Mouse (Mus musculus) MEL (cell line): ENCODE results near the gene Gpr63. TPM values are rescaled to one million over a fixed set of nuclear protein-coding genes. Genes with fewer than 3 reads are reported as not detected.

ENCODE experiments used
- DNase-seq: peaks from one replicate; pipeline ENCODE4 v3.0.0; 2011; ENCODE audit warnings: low read depth, low spot score
- H3K27ac ChIP-seq: 2 replicates; pipeline ENCODE4 v1.5.1; 2012; ENCODE audit warnings: low read depth, mild to moderate bottlenecking, control low read depth, low read length, moderate library complexity; ENCODE audit not compliant: control insufficient read depth
- H3K27me3 ChIP-seq, 2 experiments: fragments of 150-350 bp in 1 of 2; sonication (generic) in 1 of 2; 2 replicates each; pipeline ENCODE4 v1.6.1; 2012; ENCODE audit warnings: low read length in 2 of 2, mild to moderate bottlenecking in 2 of 2, improper control_type of control experiment in 1 of 2, moderate library complexity in 1 of 2; ENCODE audit not compliant: insufficient read depth in 2 of 2, control insufficient read depth in 1 of 2
- H3K36me3 ChIP-seq, 2 experiments: 2 replicates each; pipeline ENCODE4 v1.6.1; 2012 to 2014; ENCODE audit warnings: low read length in 2 of 2, improper control_type of control experiment in 1 of 2, inconsistent platforms in 1 of 2, mild to moderate bottlenecking in 1 of 2; ENCODE audit not compliant: insufficient read depth in 2 of 2, control insufficient read depth in 1 of 2
- H3K4me1 ChIP-seq, 2 experiments: fragments of 150-350 bp in 1 of 2; sonication (generic) in 1 of 2; 2 replicates each; pipeline ENCODE4 v1.6.1; 2012; ENCODE audit warnings: low read length in 2 of 2, improper control_type of control experiment in 1 of 2, mild to moderate bottlenecking in 1 of 2; ENCODE audit not compliant: insufficient read depth in 2 of 2, control insufficient read depth in 1 of 2
- H3K4me3 ChIP-seq, 2 experiments: fragments of 150-350 bp in 1 of 2; sonication (generic) in 1 of 2; 2 replicates each; pipeline ENCODE4 v1.5.1; 2012; ENCODE audit warnings: low read depth in 2 of 2, low read length in 2 of 2, mild to moderate bottlenecking in 2 of 2, moderate library complexity in 2 of 2, control low read depth in 1 of 2, improper control_type of control experiment in 1 of 2; ENCODE audit not compliant: control insufficient read depth in 1 of 2, insufficient read depth in 1 of 2
- H3K79me2 ChIP-seq: 2 replicates; pipeline ENCODE4 v1.6.1; 2012; ENCODE audit warnings: mild to moderate bottlenecking, low read length, moderate library complexity; ENCODE audit not compliant: control insufficient read depth, poor library complexity, insufficient read depth
- H3K9ac ChIP-seq: 2 replicates; pipeline ENCODE4 v1.6.1; 2012; ENCODE audit warnings: low read depth, mild to moderate bottlenecking, control low read depth, low read length, moderate library complexity; ENCODE audit not compliant: control insufficient read depth, poor library complexity, severe bottlenecking
- H3K9me3 ChIP-seq: fragments of 150-350 bp; sonication (generic); replicated peaks from 2 replicates; pipeline ENCODE4 v1.6.1; 2012; ENCODE audit warnings: mild to moderate bottlenecking, low read length, improper control_type of control experiment, moderate library complexity; ENCODE audit not compliant: insufficient read depth
- CHD2 ChIP-seq: IDR thresholded peaks from 2 replicates; pipeline ENCODE4 v1.6.1; 2011; ENCODE audit warnings: low read length, improper control_type of control experiment
- E2F4 ChIP-seq: IDR thresholded peaks from 2 replicates; pipeline ENCODE4 v1.6.1; 2011; ENCODE audit warnings: low read depth, low read length, improper control_type of control experiment, borderline replicate concordance
- ELF1 ChIP-seq: IDR thresholded peaks from 2 replicates; pipeline ENCODE4 v1.6.1; 2014; ENCODE audit warnings: low read depth, mild to moderate bottlenecking, inconsistent platforms, low read length, improper control_type of control experiment, moderate library complexity
- ETS1 ChIP-seq: IDR thresholded peaks from 2 replicates; pipeline ENCODE4 v1.6.1; 2012; ENCODE audit warnings: low read depth, mild to moderate bottlenecking, inconsistent platforms, low read length, improper control_type of control experiment, moderate library complexity
- KAT2A ChIP-seq: conservative IDR thresholded peaks from 2 replicates; pipeline ENCODE4 v1.6.1; 2012; ENCODE audit warnings: low read depth, low read length, improper control_type of control experiment, inconsistent platforms
- MAFK ChIP-seq: IDR thresholded peaks from 2 replicates; pipeline ENCODE4 v1.6.1; 2011; ENCODE audit warnings: low read depth, mild to moderate bottlenecking, low read length, improper control_type of control experiment, borderline replicate concordance
- MAX ChIP-seq: IDR thresholded peaks from 2 replicates; pipeline ENCODE4 v1.6.1; 2011; ENCODE audit warnings: low read length, improper control_type of control experiment
- MXI1 ChIP-seq: IDR thresholded peaks from 2 replicates; pipeline ENCODE4 v1.6.1; 2011; ENCODE audit warnings: mild to moderate bottlenecking, low read depth, low read length, improper control_type of control experiment
- NELFE ChIP-seq: IDR thresholded peaks from 2 replicates; pipeline ENCODE4 v1.6.1; 2011; ENCODE audit warnings: low read depth, low read length, improper control_type of control experiment
- RCOR1 ChIP-seq: IDR thresholded peaks from 2 replicates; pipeline ENCODE4 v1.6.1; 2012; ENCODE audit warnings: low read depth, mild to moderate bottlenecking, inconsistent platforms, low read length, improper control_type of control experiment
- TAL1 ChIP-seq: IDR thresholded peaks from 2 replicates; pipeline ENCODE4 v1.6.1; 2012; ENCODE audit warnings: mild to moderate bottlenecking, inconsistent platforms, low read length, moderate library complexity, mixed read lengths
- TBP ChIP-seq: IDR thresholded peaks from 2 replicates; pipeline ENCODE4 v1.8.0; 2011; ENCODE audit warnings: low read depth, low read length, improper control_type of control experiment
- TCF12 ChIP-seq: IDR thresholded peaks from 2 replicates; pipeline ENCODE4 v1.6.1; 2014; ENCODE audit warnings: low read depth, mild to moderate bottlenecking, inconsistent platforms, low read length, improper control_type of control experiment, moderate library complexity
- ZNF384 ChIP-seq: IDR thresholded peaks from 2 replicates; pipeline ENCODE4 v1.6.1; 2012; ENCODE audit warnings: low read depth, mild to moderate bottlenecking, inconsistent platforms, low read length, improper control_type of control experiment
- polyA plus RNA-seq, 2 experiments: library from polyadenylated mRNA; stranded (reverse) in 1 of 2; unstranded in 1 of 2; fragments of >175 nt in 1 of 2; fragments of >200 nt in 1 of 2; gene quantifications; 2 replicates each; pipeline versions ENCODE4 v1.2.1 to v1.2.4; 2012; ENCODE audit warnings: low replicate concordance in 2 of 2, low read depth in 1 of 2; ENCODE audit not compliant: insufficient read length in 2 of 2, insufficient read depth in 1 of 2, missing spikeins in 1 of 2
- total RNA-seq: library from RNA; depleted of rRNA; stranded (reverse); fragments of 300-350 nt; gene quantifications from 2 replicates; pipeline ENCODE4 v1.2.3, GENCODE M21; 2012; rRNA removed

Gpr63 gene
- not detected in 2 replicates for total RNA-seq
- polyA plus RNA-seq = not detected

DNA sequence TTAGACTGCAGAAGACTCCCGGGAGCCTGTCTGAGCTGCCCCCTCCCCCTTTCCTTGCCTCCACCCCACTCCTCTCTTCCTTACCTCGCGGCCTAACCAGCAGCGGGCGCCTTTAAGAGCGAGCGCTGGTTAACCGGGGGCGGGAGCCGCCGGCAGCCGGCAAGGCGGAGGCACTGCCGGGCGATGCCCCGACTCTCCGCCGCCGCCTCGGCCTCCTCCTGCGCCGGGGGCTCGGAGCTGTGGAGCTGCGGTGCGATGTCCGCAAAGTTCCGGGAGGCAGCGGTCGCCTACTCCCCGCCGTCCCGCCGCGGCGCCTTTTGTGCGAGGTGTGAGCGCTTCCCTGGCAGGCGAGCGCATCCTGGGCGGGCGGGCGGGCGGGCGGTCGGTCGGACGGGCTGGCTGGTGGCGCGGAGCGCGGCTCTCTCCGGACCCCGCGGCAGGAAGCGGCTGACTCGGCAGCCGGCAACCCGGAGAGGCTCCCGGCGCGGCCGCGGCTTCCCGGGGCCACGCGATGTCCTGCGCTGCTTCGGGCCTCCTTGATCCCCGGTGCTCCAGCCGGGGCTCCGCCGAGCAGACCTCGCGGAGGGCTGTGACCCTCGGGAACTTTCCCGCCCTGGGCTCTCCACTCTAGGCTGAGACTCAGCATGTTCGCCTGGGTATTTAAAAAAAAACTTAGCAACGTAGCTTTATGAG is at the start of gene Gpr63:
TSS of gene Gpr63 (plus strand) at position 109 of the 693 bp plus-strand sequence.
- TF ChIP-seq KAT2A = no peak
- no peak for TF ChIP-seq ETS1
- TF ChIP-seq ELF1 = no peak
- TF ChIP-seq ZNF384 = no peak
- TF ChIP-seq E2F4 = no peak
- no peak for TF ChIP-seq MAFK
- no peak for TF ChIP-seq MXI1
- no peak for TF ChIP-seq CHD2
- no peak for TF ChIP-seq TAL1
- no peak for TF ChIP-seq TCF12
- TF ChIP-seq RCOR1 = no peak
- TF ChIP-seq NELFE = no peak
- no peak for DNase-seq
- H3K27ac ChIP-seq = no peak within 1 kb of the TSS
- no peaks in the 10 kb centered on the region; a peak in 1 of 4 replicates for H3K27me3 ChIP-seq
- H3K9me3 ChIP-seq = no peaks in the 10 kb centered on the region
- no peak within 1 kb of the TSS for H3K4me3 ChIP-seq
- H3K4me1 ChIP-seq = no peaks in the 10 kb centered on the region
- H3K9ac ChIP-seq = no peak within 1 kb of the TSS
- H3K36me3 ChIP-seq = no peaks in the 10 kb centered on the region
- no peaks in the 10 kb centered on the region for H3K79me2 ChIP-seq

DNA sequence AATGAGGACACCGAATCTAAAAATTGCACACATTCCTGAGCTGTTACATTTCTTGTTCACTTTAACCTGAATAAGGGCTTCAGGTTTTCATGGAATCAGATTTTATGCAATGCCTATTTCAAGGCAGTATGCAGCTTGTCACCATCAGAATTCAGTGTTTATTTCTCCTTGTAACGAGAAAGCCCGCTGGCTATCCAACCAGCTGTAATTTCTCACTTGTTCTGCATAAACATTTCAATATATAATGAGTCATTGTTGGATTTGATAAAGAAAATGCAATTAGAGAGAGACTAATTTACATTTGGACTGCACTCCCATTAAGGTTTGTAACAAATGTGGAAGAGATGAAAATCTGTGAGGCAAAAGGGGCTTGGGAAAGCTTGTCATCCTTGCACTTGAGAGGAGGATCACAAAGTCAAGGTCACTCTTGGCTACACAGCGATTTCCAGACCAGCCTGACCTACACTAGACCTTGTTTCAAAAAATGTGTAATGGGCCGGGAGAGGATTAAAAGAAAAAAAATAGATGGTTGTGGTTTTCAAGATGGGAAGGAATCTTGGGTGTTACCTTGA is 46.1 kb upstream of the Gpr63 start:
- H3K9ac ChIP-seq = no peak overlapping the region
- H3K79me2 ChIP-seq = no peaks in the 10 kb centered on the region
- no peak overlapping the region for H3K27ac ChIP-seq
- no peaks in the 10 kb centered on the region for H3K36me3 ChIP-seq
- DNase-seq = no peak
- H3K27me3 ChIP-seq = no peaks in the 10 kb centered on the region; a peak in 2 of 4 replicates
- TF ChIP-seq MXI1 (no peak), MAX (no peak)
- H3K4me3 ChIP-seq = no peak overlapping the region
- no peaks in the 10 kb centered on the region for H3K9me3 ChIP-seq
- no peaks in the 10 kb centered on the region for H3K4me1 ChIP-seq

DNA sequence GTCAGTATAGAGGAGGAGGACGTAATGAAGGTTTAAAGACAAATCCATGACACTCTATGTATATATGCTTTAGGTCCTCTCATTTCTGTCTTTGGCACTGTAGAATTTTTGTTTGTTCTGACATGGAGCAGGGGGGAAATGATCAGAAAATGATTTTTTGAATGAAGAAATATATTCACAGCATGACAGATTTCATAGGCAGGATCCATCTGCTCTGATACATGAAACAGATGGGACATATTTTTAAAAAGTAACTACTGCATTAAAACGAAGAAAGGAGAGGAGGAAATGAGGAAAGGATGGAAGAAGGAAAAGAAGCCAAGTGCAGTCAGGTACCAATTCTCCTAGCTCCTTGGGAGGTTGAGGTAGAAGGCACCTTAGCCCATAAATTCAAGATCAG is 41.5 kb upstream of the Gpr63 start:
- no peaks in the 10 kb centered on the region for H3K4me1 ChIP-seq
- no peak for DNase-seq
- TF ChIP-seq TBP = no peak

More for the DNA sequence above, 41.5 kb upstream of the Gpr63 start:
- no peak overlapping the region for H3K27ac ChIP-seq
- no peaks in the 10 kb centered on the region for H3K9me3 ChIP-seq
- no peaks in the 10 kb centered on the region for H3K36me3 ChIP-seq
- no peaks in the 10 kb centered on the region for H3K79me2 ChIP-seq
- H3K27me3 ChIP-seq = peaks cover 0 to 2% of the 10 kb centered on the region in 2 experiments; a peak in 2 of 4 replicates
- no peak overlapping the region for H3K4me3 ChIP-seq
- no peak overlapping the region for H3K9ac ChIP-seq
